ENCODE assay signal across 7 mouse cellular contexts in the genomic region with DNA sequence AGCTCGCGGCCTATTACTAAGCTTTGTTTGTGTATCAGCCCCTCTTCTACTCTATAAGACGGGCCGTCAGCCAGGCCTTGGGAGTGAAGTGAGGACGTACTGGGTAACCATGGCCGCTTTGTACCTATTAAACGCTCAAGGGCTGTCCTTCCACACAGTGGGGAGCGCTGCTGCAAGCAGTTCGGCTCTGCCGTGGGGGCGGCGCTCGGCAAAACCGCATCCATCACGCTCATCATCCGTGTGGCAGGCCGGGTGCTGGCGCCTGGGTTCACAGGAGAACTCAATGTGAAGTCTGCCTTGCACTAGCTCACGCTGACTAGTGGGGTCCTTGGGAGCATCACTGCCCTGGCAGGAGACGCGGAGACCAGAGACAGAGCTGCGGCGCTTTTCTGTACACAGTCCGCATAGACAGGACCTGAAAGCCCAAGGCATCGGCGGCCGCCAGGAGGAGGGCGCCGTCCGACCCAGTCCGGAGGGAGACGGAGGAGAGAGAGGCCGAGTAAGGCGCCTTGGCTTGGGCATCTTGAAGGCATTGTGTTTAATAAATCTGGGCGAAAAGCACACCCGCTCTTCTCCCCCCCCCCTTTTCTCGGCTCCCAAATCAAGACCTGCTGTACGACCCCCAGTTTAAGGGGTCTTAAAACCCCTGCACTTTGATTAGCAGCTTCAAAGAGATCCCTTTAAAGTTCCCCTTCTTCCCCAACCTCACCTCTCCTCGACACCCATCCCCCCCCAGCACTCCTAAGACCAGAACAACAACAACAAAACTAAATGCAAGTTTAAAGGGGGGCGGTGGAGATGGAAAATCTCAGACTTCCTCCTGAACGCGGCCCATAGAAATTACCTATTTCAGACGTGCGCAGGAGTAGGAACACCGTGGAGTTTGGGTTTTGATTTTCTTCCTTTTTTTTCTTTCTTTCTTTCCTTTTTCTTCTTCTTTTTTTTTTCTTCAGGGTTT. TPM values are rescaled to one million over a fixed set of nuclear protein-coding genes. Genes with fewer than 3 reads are reported as not detected.
DNase-seq lines count a peak whose midpoint lies in the region; ATAC-seq and TF ChIP-seq lines count a peak whose summit lies in the region.

No protein-coding gene starts in this region.

- peak overlapping the region; percentile 71 for H3K9ac ChIP-seq in heart, embryonic 13.5 days
- H3K9ac ChIP-seq in kidney, postnatal 0 days (ENCODE audit: low read depth, low read length), result no peak overlapping the region

- ATAC-seq in common myeloid progenitor, adult 5-6 weeks (replicated peaks; ENCODE audit: low read depth, poor library complexity, severe bottlenecking), result 0 out of 2 replicates have a peak, but pooled peaks have one; percentile 3
- ATAC-seq in heart, embryonic 13.5 days (ENCODE audit: extremely low read depth, insufficient number of reproducible peaks, low FRiP score, low TSS enrichment), result no peak
- ATAC-seq in kidney, postnatal 0 days (replicated peaks; ENCODE audit: low FRiP score, low read depth), result no peak

- peaks cover 60% of the 10 kb centered on the region for H3K4me1 ChIP-seq in heart, embryonic 13.5 days
- peaks cover 44% of the 10 kb centered on the region for H3K4me1 ChIP-seq in kidney, postnatal 0 days (replicated peaks; ENCODE audit: insufficient read depth, low read length)

- no peaks in the 10 kb centered on the region for H3K9me3 ChIP-seq in heart, embryonic 13.5 days
- H3K9me3 ChIP-seq in kidney, postnatal 0 days (replicated peaks; ENCODE audit: low read length), result no peaks in the 10 kb centered on the region

- H3K4me2 ChIP-seq in heart, embryonic 13.5 days, result peak overlapping the region; percentile 96
- peak overlapping the region; percentile 56 for H3K4me2 ChIP-seq in kidney, postnatal 0 days (ENCODE audit: low read length)

- peak overlapping the region; percentile 49 for H3K27ac ChIP-seq in heart, embryonic 13.5 days (replicated peaks)
- peak overlapping the region; percentile 31; the same call in 1 of the 2 replicates for H3K27ac ChIP-seq in kidney, postnatal 0 days

- TF ChIP-seq CTCF in kidney, postnatal 0 days (IDR thresholded peaks at IDR 0.05; ENCODE audit: low read depth), result peak; percentile 26; the same call in 1 of the 2 replicates

- peak overlapping the region; percentile 41 for H3K4me3 ChIP-seq in heart, embryonic 13.5 days
- 0 out of 2 replicates have a peak overlapping the region, but pooled peaks have one; percentile 8 for H3K4me3 ChIP-seq in kidney, postnatal 0 days (replicated peaks; ENCODE audit: low read depth, low read length)

- H3K36me3 ChIP-seq in heart, embryonic 13.5 days, result no peaks in the 10 kb centered on the region
- H3K36me3 ChIP-seq in kidney, postnatal 0 days (ENCODE audit: insufficient read depth, low read length), result no peaks in the 10 kb centered on the region

- H3K27me3 ChIP-seq in heart, embryonic 13.5 days (replicated peaks), result peaks cover 49% of the 10 kb centered on the region
- no peaks in the 10 kb centered on the region for H3K27me3 ChIP-seq in kidney, postnatal 0 days (ENCODE audit: insufficient read depth, low read length)

- WGBS in heart, embryonic 13.5 days, result under 1% methylated on average over 45 of the region's 45 CpGs
- WGBS in kidney, postnatal 0 days, result 1% methylated on average over 44 of the region's 45 CpGs

- peak; percentile 83 for DNase-seq in CD4-positive, CD25-positive, alpha-beta regulatory T cell, adult 2 months (ENCODE audit: low read depth, low spot score)
- DNase-seq in MN1 (ENCODE audit: low spot score), result peak; percentile 65
- no peak for DNase-seq in kidney, postnatal 0 days (ENCODE audit: low spot score)
- peak; percentile 51 for DNase-seq in lung, postnatal 10 days
- DNase-seq in right cerebral cortex, postnatal 25 days, result peak; percentile 36

RNA-seq across cellular contexts. Expression of a gene that starts 2.6 kb away (rescaled TPM):
- total RNA-seq in common myeloid progenitor, adult 5-6 weeks (2017), result 42.9 and 67.2 TPM in 2 replicates
- 7.3 and 9.1 TPM in 2 replicates for polyA plus RNA-seq in heart, embryonic 13.5 days (2015; fragmentation: Nextera tagmentation; extraction: Ambion mirVana)
- 22.0 and 22.9 TPM in 2 replicates for polyA plus RNA-seq in kidney, postnatal 0 days (2015; fragmentation: Nextera tagmentation; extraction: Ambion mirVana)
